Mouse (Mus musculus) mature B cell (primary cell): Measurements from ENCODE around the gene Man1b1.

Source experiments
- in situ Hi-C: fragments of 300-500 bp; cut with MboI; formaldehyde crosslinking; loops from 2 replicates; pipeline ENCODE4 v1.14.3; 2019

Man1b1 gene

DNA sequence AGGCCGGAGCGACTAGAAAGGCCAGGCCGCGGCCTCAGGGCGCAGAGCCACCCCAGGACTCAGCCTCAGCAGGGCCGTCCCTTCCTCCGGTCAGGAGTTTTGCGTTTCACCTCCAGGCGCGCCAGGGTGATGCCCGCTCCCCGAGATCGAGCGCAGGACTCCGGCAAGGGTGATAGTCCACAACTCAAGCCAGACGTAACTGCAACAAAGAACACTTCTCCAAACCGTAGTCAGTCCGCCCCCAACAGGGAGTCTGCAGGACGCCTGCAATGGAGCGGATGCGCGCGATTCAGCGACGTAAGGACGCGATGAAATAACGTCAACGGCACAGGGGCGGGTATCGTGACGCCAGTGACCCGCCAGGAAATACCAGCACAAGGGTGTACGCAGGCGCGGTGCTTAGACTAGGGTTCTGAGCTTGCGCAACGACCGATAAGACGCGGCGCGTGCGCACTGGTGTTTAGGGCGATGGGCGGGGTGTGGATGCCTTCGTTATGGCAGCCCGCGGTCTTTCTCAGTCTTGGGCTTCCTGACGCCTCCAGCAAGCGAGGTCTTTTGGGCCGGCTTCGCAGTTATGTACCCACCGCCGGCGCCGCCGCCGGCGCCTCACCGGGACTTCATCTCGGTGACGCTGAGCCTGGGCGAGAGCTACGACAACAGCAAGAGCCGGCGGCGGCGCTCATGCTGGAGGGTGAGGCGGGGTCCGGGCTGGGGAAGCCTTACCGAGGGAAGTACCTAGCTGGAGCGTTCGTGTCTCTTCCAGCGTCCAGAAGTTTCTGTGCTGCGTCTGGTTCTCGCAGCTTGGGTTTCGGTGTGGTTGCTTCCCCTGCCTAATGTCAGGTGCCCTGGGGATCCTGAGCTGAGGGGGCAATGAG lies at the start of gene Man1b1:
Man1b1 (plus strand) TSS at position 53 of the 875 bp plus-strand sequence.
- in situ Hi-C loops, result no loop called here

DNA sequence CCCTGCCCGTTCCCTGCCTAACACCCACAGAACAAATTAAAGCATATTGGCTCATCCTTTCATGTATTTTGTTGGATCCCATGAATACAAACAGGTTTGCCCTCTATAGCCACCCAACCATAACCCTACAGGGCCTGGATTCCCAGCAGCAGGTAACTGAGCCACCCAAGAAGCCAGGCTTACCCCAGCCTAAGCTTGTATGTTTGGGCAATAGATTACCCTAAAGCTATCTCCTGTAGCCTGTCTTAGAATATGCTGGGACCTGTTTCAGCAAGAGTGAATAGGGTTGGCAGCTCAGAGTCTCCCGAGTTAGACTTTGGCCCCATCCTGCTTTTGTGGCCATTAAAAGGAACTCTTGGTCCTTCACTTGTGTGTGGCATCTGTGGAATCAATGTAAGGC lies 46.6 kb upstream of the Man1b1 start:
- in situ Hi-C loops, result no loop called here

GRCm38 (mm10) chr2:25286314-25286713 lies 45.8 kb upstream of the Man1b1 start:
- in situ Hi-C loops, result no loop called here

GRCm38 (mm10) chr2:25286837-25287636 lies 45.1 kb upstream of the Man1b1 start:
- in situ Hi-C loops, result no loop called here

GRCm38 (mm10) chr2:25287927-25288649 lies 44.0 kb upstream of the Man1b1 start, which contains the start of gene Tmem210:
TSS of gene Tmem210 (plus strand) at chr2:25288145.
- in situ Hi-C loops, result no loop called here

DNA sequence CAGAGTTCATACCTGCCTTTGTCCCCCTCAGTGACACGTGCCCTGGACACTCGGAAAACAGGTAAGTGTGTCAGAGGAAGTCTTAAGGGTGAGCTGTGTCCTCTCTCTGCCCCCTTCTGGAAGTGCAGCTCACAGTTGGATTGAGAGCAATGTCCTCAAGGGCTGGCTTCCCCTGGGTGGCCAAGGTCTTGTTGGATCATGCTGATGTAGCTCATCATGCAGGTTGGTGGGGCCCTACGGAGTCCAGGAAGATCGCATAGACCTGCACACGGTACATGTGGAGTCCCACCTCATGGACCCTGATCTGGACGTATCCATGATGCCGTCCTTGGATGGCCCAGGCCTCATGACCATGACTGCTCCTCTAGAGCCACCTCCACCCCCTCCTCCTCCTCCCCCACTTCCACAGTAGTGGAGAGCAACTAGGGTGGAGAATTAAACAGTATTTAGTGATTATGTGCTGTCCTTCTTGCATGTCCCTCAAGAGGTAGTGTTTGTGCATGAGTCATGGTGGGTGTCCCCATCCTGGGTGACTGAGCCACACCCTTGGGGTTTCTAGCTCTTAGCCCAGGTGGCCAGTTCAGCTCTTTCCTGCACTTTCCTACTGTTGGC lies 43.3 kb upstream of the Man1b1 start:
- in situ Hi-C loops, result no loop called here

- in situ Hi-C loops, result no loop called here
These were observed 42.5 kb upstream of the Man1b1 start, which contains the start of gene Lrrc26 for GRCm38 (mm10) chr2:25289651-25290050. TSS of gene Lrrc26 (plus strand) at chr2:25289915.

DNA sequence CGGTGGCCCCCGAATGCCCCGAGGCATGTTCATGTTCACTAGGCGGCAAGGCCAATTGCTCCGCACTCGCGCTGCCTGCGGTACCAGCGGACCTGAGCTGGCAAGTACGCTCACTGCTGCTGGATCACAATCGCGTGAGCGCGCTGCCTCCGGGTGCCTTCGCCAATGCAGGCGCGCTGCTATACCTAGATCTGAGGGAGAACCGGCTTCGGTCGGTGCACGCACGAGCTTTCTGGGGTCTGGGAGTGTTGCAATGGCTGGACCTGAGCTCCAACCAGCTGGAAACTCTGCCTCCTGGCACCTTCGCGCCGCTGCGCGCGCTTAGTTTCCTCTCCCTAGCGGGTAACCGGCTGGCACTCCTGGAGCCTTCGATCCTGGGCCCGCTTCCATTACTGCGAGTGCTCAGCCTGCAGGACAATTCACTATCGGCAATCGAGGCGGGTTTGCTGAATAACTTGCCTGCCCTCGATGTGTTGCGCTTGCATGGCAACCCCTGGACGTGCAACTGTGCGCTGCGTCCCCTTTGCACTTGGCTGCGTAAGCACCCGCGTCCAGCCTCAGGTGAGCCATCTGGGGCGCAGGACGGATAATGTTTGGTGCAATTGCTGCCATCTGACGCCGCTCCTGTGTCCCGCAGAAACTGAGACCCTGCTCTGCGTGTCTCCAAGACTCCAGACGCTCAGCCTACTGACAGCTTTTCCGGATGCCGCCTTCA lies 41.9 kb upstream of the Man1b1 start:
- in situ Hi-C loops, result no loop called here

GRCm38 (mm10) chr2:25290816-25291130 lies 41.4 kb upstream of the Man1b1 start:
- in situ Hi-C loops, result no loop called here

DNA sequence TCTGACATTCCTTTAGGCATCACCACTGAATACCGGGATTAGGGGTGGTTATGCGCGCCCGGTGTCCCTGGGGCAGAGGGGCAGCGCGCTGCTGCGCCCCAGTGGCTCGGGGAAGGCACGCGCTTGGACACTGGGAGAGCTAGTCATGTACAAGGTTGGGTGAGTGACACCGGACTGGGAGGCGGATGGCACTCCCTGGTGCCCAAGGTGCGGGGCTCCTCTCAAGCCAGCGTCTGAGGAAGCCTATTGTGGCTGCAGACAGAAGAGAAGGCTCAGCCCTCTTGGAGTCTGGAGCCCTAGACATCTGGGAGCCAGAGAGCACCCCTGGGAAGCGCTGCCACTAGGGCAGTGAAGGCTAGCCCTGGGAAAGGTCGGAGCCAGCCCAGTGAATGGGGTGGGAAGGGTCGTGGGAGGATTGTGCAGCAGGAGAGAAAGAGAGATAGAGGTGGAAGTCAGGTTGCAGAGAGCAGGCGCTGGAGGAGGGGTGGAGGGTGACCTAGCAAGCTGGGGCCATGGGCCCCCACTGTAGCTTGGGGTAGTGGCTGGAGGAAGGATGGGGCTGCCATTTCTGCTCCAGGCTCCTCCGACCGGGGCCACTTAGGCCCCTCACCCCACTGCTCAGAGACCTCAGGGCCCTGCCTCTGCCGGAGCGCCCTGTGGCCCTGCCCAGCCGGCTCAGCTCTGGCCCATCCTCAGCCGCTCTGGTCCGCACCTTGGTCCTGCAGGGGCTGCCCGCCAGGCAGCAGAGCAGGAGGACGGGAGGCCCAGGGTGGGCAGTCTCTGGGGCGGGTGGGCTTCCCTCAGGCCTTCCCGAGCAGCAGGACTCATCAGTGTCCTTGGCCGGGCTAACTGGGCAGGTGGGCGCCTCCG lies 40.7 kb upstream of the Man1b1 start:
- in situ Hi-C loops, result no loop called here

GRCm38 (mm10) chr2:25292054-25292544 lies 40.0 kb upstream of the Man1b1 start:
- in situ Hi-C loops, result no loop called here

DNA sequence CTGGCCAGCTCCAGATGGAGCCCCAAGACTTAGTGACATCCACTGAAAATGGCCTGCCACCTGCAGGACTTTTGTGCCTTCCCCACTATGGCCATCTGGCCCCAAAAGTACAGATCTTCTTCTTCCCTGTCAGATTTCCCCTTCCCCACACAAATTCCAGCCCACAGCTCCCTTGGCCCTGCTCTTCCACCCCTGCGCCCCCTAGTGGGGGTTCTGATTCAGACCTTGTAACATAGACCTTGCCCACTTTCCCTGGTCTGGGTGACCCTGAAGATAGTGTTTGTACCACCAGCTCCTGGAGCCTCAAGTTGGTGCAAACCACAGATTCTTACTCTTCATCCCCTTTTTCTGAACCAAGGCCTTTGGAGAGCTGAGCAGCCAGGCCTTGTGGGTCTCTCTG lies 39.3 kb upstream of the Man1b1 start:
- in situ Hi-C loops, result no loop called here

GRCm38 (mm10) chr2:25293706-25294105 lies 38.4 kb upstream of the Man1b1 start:
- in situ Hi-C loops, result no loop called here

DNA sequence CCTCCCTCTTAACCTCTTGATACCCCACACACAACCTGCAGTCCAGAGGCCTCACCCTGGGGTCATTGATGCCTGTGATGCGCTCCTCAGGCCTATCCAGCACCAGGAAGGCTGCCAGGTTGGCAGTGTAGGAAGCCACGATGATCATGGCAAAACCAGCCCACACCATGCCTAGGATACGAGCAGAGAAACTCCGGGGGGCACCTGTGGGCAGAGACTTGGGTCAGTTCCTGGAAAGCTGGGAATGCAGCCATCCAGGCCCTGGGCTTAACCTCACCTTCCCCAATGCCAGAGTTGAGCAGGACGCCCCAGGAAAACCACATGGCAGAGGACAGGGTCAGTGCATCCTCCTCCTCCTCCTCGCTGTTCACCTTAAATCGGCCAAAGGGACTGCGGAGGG lies 35.0 kb upstream of the Man1b1 start:
- in situ Hi-C loops, result no loop called here

GRCm38 (mm10) chr2:25298046-25298445 lies 34.1 kb upstream of the Man1b1 start:
- in situ Hi-C loops, result no loop called here

- in situ Hi-C loops, result no loop called here
These were observed 28.7 kb upstream of the Man1b1 start for GRCm38 (mm10) chr2:25303452-25303851.

- in situ Hi-C loops, result no loop called here
These were observed 28.0 kb upstream of the Man1b1 start for GRCm38 (mm10) chr2:25303931-25304656.

DNA sequence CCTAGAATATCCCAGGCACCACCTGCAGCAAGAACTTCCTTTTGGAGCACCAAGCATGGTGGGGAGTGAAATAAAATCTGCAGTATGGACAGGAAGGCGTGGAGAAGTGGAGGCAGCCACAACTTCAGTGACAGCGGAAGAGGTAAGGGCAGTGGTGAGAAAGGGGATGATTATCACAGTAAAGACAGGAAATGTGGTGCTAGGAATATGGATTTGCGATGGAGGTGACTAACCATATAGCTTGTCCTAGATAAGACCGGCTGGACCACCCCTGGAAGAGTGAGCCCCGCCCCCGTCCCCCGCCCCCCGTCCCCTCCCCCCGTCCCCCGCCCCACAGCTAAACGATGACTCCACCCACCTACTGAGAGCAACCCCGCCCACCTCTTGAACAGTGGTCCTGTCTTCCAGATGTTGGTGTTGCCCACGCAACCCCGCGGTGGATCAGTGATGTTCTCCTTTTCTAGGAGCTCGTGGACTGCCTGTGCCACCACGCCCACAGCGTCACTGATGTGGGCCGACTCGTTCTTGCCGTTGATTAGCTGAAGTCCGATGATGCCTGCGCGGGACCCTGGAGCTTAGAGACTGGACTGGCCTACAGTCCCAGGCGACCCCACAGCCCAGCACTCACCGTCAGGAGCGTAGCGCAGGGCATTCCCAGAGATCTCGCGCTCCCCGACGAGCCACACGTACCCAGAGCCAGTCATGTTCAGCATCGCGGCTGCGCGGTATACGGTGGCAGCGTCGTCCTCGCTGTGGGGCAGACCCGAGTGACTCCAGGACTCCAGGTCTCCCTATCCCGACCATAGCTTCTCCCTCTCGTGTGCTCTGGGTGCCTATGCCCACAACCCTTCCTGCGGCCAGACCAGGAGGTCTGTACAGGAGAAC lies 27.2 kb upstream of the Man1b1 start:
- in situ Hi-C loops, result no loop called here
